Mouse (Mus musculus) bone marrow, adult 2 months (tissue): ENCODE results near the gene Ttll6. TPM values are rescaled to one million over a fixed set of nuclear protein-coding genes. Genes with fewer than 3 reads are reported as not detected.
"Not testable (repeated sequence)": the region's sequence is repeated elsewhere in the genome, so short reads cannot be mapped to it uniquely, and the experiment has no call there.

Source experiments
- H3K27ac ChIP-seq: fragments of 200-500 bp; 2 replicates; pipeline ENCODE4 v1.5.1; 2012; ENCODE audit warnings: low read depth, mild to moderate bottlenecking, control low read depth, inconsistent platforms, low read length; ENCODE audit not compliant: control insufficient read depth, poor library complexity, insufficient read depth
- H3K4me1 ChIP-seq: fragments of 200-500 bp; 2 replicates; pipeline ENCODE4 v1.6.1; 2011; ENCODE audit warnings: low read length; ENCODE audit not compliant: control insufficient read depth, insufficient read depth
- H3K4me3 ChIP-seq: fragments of 200-500 bp; replicated peaks from 2 replicates; pipeline ENCODE3; 2011; ENCODE audit warnings: mild to moderate bottlenecking, low read depth, low read length, control low read depth; ENCODE audit not compliant: control insufficient read depth
- CTCF ChIP-seq: fragments of 200-500 bp; IDR thresholded peaks from 2 replicates; pipeline ENCODE4 v1.5.1; 2011; ENCODE audit warnings: low read length, control low read depth; ENCODE audit not compliant: control insufficient read depth, insufficient read depth
- POLR2A ChIP-seq: fragments of 200-500 bp; IDR thresholded peaks from 2 replicates; pipeline ENCODE4 v1.6.1; 2011; ENCODE audit warnings: low read depth, mild to moderate bottlenecking, control low read depth, low read length, borderline replicate concordance; ENCODE audit not compliant: control insufficient read depth
- WGBS: fragments of 180-500 bp; shearing (Covaris S2); methylation state at CpG from one replicate; pipeline ENCODE4 v1.1.7; 2018; 5-methylcytosine and 5-hydroxymethylcytosine counted together
- polyA plus RNA-seq: library from polyadenylated mRNA; stranded (reverse); fragments of >200 nt; gene quantifications from 2 replicates; pipeline ENCODE4 v1.2.4, GENCODE M21; 2011; ENCODE audit warnings: low replicate concordance; ENCODE audit not compliant: missing spikeins, insufficient read depth, insufficient read length

Gene Ttll6
- not detected in 2 replicates for polyA plus RNA-seq

GRCm38 (mm10) chr11:96133239-96133865 is at the start of gene Ttll6:
TSS of gene Ttll6 (plus strand) at chr11:96133786.
- TF ChIP-seq CTCF (peak; percentile 57), POLR2A (no peak)
- Histone ChIP-seq H3K27ac (no peak within 1 kb of the TSS), H3K4me1 (no peaks in the 10 kb centered on the region), H3K4me3 (no peak within 1 kb of the TSS)
- 26% methylated on average over 16 of the region's 16 CpGs for WGBS

- H3K4me3 ChIP-seq: no peak overlapping the region
- H3K27ac ChIP-seq: no peak overlapping the region
- no peak for TF ChIP-seq CTCF
- TF ChIP-seq POLR2A: no peak
- 86% methylated on average over 6 of the region's 6 CpGs for WGBS
- H3K4me1 ChIP-seq: no peaks in the 10 kb centered on the region
Measured at GRCm38 (mm10) chr11:96087981-96088380, 45.6 kb upstream of the Ttll6 start.

GRCm38 (mm10) chr11:96091073-96091472 is 42.5 kb upstream of the Ttll6 start:
- Histone ChIP-seq H3K4me3 (no peak overlapping the region), H3K27ac (no peak overlapping the region), H3K4me1 (no peaks in the 10 kb centered on the region)
- no peak for TF ChIP-seq CTCF
- no peak for TF ChIP-seq POLR2A
- WGBS: 58% methylated on average over 2 of the region's 2 CpGs

- 42% methylated on average over 7 of the region's 7 CpGs for WGBS
- Histone ChIP-seq H3K4me1 (no peaks in the 10 kb centered on the region), H3K4me3 (no peak overlapping the region), H3K27ac (no peak overlapping the region)
- TF ChIP-seq CTCF: no peak
- TF ChIP-seq POLR2A: no peak
Measured at GRCm38 (mm10) chr11:96092674-96093291, 40.8 kb upstream of the Ttll6 start.

GRCm38 (mm10) chr11:96093361-96093760 is 40.2 kb upstream of the Ttll6 start:
- TF ChIP-seq POLR2A (no peak), CTCF (peak; percentile 89)
- H3K4me3 ChIP-seq: no peak overlapping the region
- WGBS: under 1% methylated on average over 3 of the region's 3 CpGs
- no peaks in the 10 kb centered on the region for H3K4me1 ChIP-seq
- no peak overlapping the region for H3K27ac ChIP-seq

- TF ChIP-seq POLR2A (no peak), CTCF (no peak)
- Histone ChIP-seq H3K4me1 (no peaks in the 10 kb centered on the region), H3K4me3 (no peak overlapping the region), H3K27ac (no peak overlapping the region)
- 18% methylated on average over 1 of the region's 1 CpGs for WGBS
Measured at GRCm38 (mm10) chr11:96108376-96108775, 25.2 kb upstream of the Ttll6 start.

GRCm38 (mm10) chr11:96110950-96111349 is 22.6 kb upstream of the Ttll6 start:
- not testable (repeated sequence) for H3K4me1 ChIP-seq, H3K27ac ChIP-seq, H3K4me3 ChIP-seq
- 56% methylated on average over 2 of the region's 2 CpGs for WGBS

GRCm38 (mm10) chr11:96111751-96112150 is 21.8 kb upstream of the Ttll6 start, which contains the start of gene Calcoco2:
TSS of gene Calcoco2 (minus strand) at chr11:96111964.
- WGBS: 55% methylated on average over 14 of the region's 14 CpGs
- no peak for TF ChIP-seq POLR2A
- no peak for TF ChIP-seq CTCF
- no peaks in the 10 kb centered on the region for H3K4me1 ChIP-seq
- H3K4me3 ChIP-seq: no peak within 1 kb of the TSS
- no peak within 1 kb of the TSS for H3K27ac ChIP-seq

GRCm38 (mm10) chr11:96114077-96114476 is 19.5 kb upstream of the Ttll6 start:
- H3K4me1 ChIP-seq: no peaks in the 10 kb centered on the region
- WGBS: 56% methylated on average over 2 of the region's 2 CpGs
- no peak for TF ChIP-seq POLR2A
- TF ChIP-seq CTCF: no peak
- no peak overlapping the region for H3K4me3 ChIP-seq
- H3K27ac ChIP-seq: no peak overlapping the region
